Comparison of ENCODE assay signal across 11 mouse cellular contexts in genomic region chr10:13256196-13256595, GRCm38 (mm10).
A peak's percentile ranks its signal among the peaks of the same experiment; 100 is the strongest.
DNase-seq lines count a peak whose midpoint lies in the region; ATAC-seq and TF ChIP-seq lines count a peak whose summit lies in the region.
"Had no signal": no experiment of that assay in that cellular context is flagged by ENCODE, and none has a peak within 500 bp of the region (broad histone marks: within the 10 kb centered on the region; RNA-seq: fewer than 3 reads in every experiment).

No protein-coding gene starts in this region.

- intact Hi-C loops in heart, adult 2 months (cut with DNase I): no loop called here
- intact Hi-C loops in heart, postnatal 25 days (cut with DNase I): no loop called here

- no peak for ATAC-seq in heart, embryonic 13.5 days (ENCODE audit: extremely low read depth, insufficient number of reproducible peaks, low FRiP score, low TSS enrichment)
- ATAC-seq in hindbrain, embryonic 12.5 days (ENCODE audit: low FRiP score): no peak
- no peak for ATAC-seq in CD4-positive, CD25-positive, alpha-beta regulatory T cell, adult 4 months
- ATAC-seq: forebrain, embryonic 13.5 days; midbrain, embryonic 15.5 days had no signal

- no peak overlapping the region for H3K27ac ChIP-seq in heart, adult 2 months
- peak overlapping the region; percentile 48 for H3K27ac ChIP-seq in heart, embryonic 13.5 days (replicated peaks)
- no peak overlapping the region for H3K27ac ChIP-seq in hindbrain, embryonic 12.5 days
- H3K27ac ChIP-seq: forebrain, embryonic 13.5 days; midbrain, embryonic 15.5 days had no signal

- H3K79me2 ChIP-seq in heart, adult 2 months (replicated peaks; ENCODE audit: control insufficient read depth, insufficient read depth, low read length): no peaks in the 10 kb centered on the region

- no peak overlapping the region for H3K9ac ChIP-seq in heart, adult 2 months (ENCODE audit: low read depth, low read length)
- no peak overlapping the region for H3K9ac ChIP-seq in heart, embryonic 13.5 days
- no peak overlapping the region for H3K9ac ChIP-seq in hindbrain, embryonic 12.5 days
- H3K9ac ChIP-seq: forebrain, embryonic 13.5 days; midbrain, embryonic 15.5 days had no signal

- H3K27me3 ChIP-seq in heart, adult 2 months (ENCODE audit: control insufficient read depth, insufficient read depth, low read length): no peaks in the 10 kb centered on the region
- no peaks in the 10 kb centered on the region for H3K27me3 ChIP-seq in heart, embryonic 13.5 days (replicated peaks)
- no peaks in the 10 kb centered on the region for H3K27me3 ChIP-seq in hindbrain, embryonic 12.5 days
- H3K27me3 ChIP-seq: forebrain, embryonic 13.5 days; midbrain, embryonic 15.5 days had no signal

- H3K4me1 ChIP-seq in heart, adult 2 months (ENCODE audit: control insufficient read depth, insufficient read depth, low read length): peaks cover 1% of the 10 kb centered on the region; the same call in 1 of the 2 replicates
- peaks cover 57% of the 10 kb centered on the region for H3K4me1 ChIP-seq in heart, embryonic 13.5 days
- H3K4me1 ChIP-seq in hindbrain, embryonic 12.5 days: no peaks in the 10 kb centered on the region
- H3K4me1 ChIP-seq: midbrain, embryonic 15.5 days had no signal

- H3K4me3 ChIP-seq in heart, adult 2 months: no peak overlapping the region
- H3K4me3 ChIP-seq in heart, embryonic 13.5 days: no peak overlapping the region
- H3K4me3 ChIP-seq in hindbrain, embryonic 12.5 days: no peak overlapping the region
- H3K4me3 ChIP-seq: forebrain, embryonic 13.5 days; midbrain, embryonic 15.5 days had no signal

- WGBS in heart, adult 2 months: 47% methylated on average over 7 of the region's 7 CpGs
- WGBS in heart, embryonic 13.5 days: 46% methylated on average over 7 of the region's 7 CpGs
- WGBS in hindbrain, embryonic 12.5 days: 81% methylated on average over 7 of the region's 7 CpGs

- DNase-seq in heart, adult 2 months: no peak
- DNase-seq in heart, postnatal 25 days (ENCODE audit: low spot score): no peak
- peak; percentile 18 to 46 for DNase-seq in kidney, postnatal 25 days
- peak; percentile 22 for DNase-seq in retina, postnatal 1 day
- no peak for DNase-seq in urinary bladder, postnatal 14 days (ENCODE audit: low spot score)
- DNase-seq: B cell, adult 2 months had no signal

- H3K4me2 ChIP-seq in heart, embryonic 13.5 days: no peak overlapping the region
- H3K4me2 ChIP-seq in hindbrain, embryonic 12.5 days (replicated peaks): no peak overlapping the region
- H3K4me2 ChIP-seq: forebrain, embryonic 13.5 days; midbrain, embryonic 15.5 days had no signal

- no peaks in the 10 kb centered on the region for H3K9me3 ChIP-seq in heart, embryonic 13.5 days
- no peaks in the 10 kb centered on the region for H3K9me3 ChIP-seq in hindbrain, embryonic 12.5 days (replicated peaks)
- H3K9me3 ChIP-seq: forebrain, embryonic 13.5 days; midbrain, embryonic 15.5 days had no signal

- peak; percentile 28 for TF ChIP-seq CTCF in heart, adult 2 months (IDR thresholded peaks at IDR 0.05)

- no peak for TF ChIP-seq EP300 in heart, adult 2 months (IDR thresholded peaks at IDR 0.05; ENCODE audit: insufficient read depth, low read depth, low read length)

- peaks cover 3% of the 10 kb centered on the region for H3K36me3 ChIP-seq in heart, adult 2 months (ENCODE audit: control insufficient read depth, insufficient read depth, low read length)
- H3K36me3 ChIP-seq in heart, embryonic 13.5 days: peaks cover 72% of the 10 kb centered on the region
- 0 out of 2 replicates have a peak, but pooled peaks cover 5% of the 10 kb centered on the region for H3K36me3 ChIP-seq in hindbrain, embryonic 12.5 days
- H3K36me3 ChIP-seq: midbrain, embryonic 15.5 days had no signal

- TF ChIP-seq POLR2A in heart, adult 2 months (IDR thresholded peaks at IDR 0.05; ENCODE audit: insufficient read depth, low read depth, low read length): no peak

Comparison
In these comparisons a context has a peak if more than half of its experiments do, and no peak if none do; other contexts are left out.
1. DNase-seq: peak in kidney, postnatal 25 days (2 of 2) and retina, postnatal 1 day (single experiment); none in heart, adult 2 months (0 of 2), heart, postnatal 25 days (single experiment) and urinary bladder, postnatal 14 days (single experiment).